Mouse (Mus musculus): ENCODE measurements around the gene Brf1. TPM values are rescaled to one million over a fixed set of nuclear protein-coding genes. Genes with fewer than 3 reads are reported as not detected.

Gene Brf1
- polyA plus RNA-seq, 1 experiment, result 11.5 TPM

- Histone ChIP-seq H3K4me1 (peaks cover 26% of the 10 kb centered on the region), H3K27me3 (replicated peaks) (no peaks in the 10 kb centered on the region), H3K4me3 (replicated peaks) (no peak overlapping the region), H3K36me3 (replicated peaks; ENCODE audit: low read length) (peaks cover 85% of the 10 kb centered on the region), H3K9me3 (no peaks in the 10 kb centered on the region)
- TF ChIP-seq FLI1 (IDR thresholded peaks at IDR 0.05; ENCODE audit: low read length) (no peak), GATA1 (IDR thresholded peaks at IDR 0.05; ENCODE audit: borderline replicate concordance, low read length) (no peak)
Observed at GRCm38 (mm10) chr12:112985346-112985745, 15.2 kb downstream of the Brf1 start.

GRCm38 (mm10) chr12:112982031-112982430, 18.5 kb downstream of the Brf1 start:
- Histone ChIP-seq H3K27me3 (replicated peaks) (no peaks in the 10 kb centered on the region), H3K4me1 (peaks cover 20% of the 10 kb centered on the region), H3K9me3 (no peaks in the 10 kb centered on the region), H3K4me3 (replicated peaks) (no peak overlapping the region), H3K36me3 (replicated peaks; ENCODE audit: low read length) (peaks cover 96% of the 10 kb centered on the region)
- no peak for TF ChIP-seq GATA1 (IDR thresholded peaks at IDR 0.05; ENCODE audit: borderline replicate concordance, low read length)
- no peak for TF ChIP-seq FLI1 (IDR thresholded peaks at IDR 0.05; ENCODE audit: low read length)

DNA sequence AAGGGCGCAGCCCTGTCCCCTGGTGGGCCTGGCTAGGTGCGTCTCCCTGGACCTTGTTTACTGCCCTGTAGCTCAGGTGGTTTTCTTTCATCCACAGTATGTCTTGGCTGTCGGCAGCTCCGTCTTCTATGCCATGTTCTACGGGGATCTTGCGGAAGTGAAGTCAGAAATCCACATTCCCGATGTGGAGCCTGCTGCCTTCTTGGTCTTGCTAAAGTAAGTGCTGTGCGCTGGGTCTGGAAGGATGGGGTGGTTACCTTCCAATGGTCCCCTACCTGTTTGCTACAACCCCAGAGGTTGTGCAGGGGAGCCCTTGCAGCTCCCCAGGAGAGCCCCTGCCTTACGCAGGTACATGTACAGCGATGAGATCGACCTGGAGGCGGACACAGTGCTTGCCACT, 23.3 kb downstream of the Brf1 start:
- no peaks in the 10 kb centered on the region for H3K27me3 ChIP-seq (replicated peaks)
- H3K36me3 ChIP-seq (replicated peaks; ENCODE audit: low read length), result peaks cover 84% of the 10 kb centered on the region
- peaks cover 30% of the 10 kb centered on the region for H3K4me1 ChIP-seq
- TF ChIP-seq FLI1 (IDR thresholded peaks at IDR 0.05; ENCODE audit: low read length) (no peak), GATA1 (IDR thresholded peaks at IDR 0.05; ENCODE audit: borderline replicate concordance, low read length) (no peak)
- no peaks in the 10 kb centered on the region for H3K9me3 ChIP-seq
- H3K4me3 ChIP-seq (replicated peaks), result peak overlapping the region; percentile 96

DNA sequence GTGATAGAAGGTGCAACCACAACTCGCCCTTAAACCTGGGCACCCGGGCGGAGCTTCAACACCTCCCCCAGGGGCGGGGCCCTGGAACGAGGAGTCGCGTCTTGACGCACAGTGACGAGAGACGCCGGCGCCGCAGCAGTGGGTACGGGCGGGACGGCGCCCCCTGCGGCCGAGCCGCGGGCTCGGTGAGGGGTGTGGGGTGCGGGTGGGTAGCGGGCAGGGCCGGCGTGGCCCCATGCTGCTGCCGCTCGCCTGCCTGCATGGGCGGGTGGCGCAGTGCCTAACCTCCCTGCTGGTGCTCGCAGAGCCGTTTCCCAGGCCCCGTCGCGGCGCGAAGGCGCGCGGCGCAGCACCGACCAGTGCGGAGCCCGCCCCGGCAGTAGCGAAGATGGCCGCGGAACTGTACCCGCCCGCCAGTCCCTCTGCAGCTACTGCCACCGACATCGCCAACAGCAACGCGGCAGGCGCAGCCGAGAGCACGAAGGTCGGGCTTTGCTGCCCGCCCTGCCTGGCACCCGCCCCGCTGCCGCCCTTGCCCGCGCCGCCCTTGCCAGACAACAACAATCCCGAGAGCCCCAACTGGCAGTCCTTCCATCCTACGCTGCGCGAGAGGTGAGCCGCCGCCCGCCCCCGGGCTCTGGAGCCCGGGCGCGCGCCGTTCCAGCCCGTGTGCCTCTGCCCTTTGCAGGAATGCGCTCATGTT, 24.0 kb downstream of the Brf1 start, which contains the start of gene Btbd6:
Btbd6 (plus strand) TSS at position 112 of the 703 bp plus-strand sequence.
- H3K4me1 ChIP-seq, result peaks cover 25% of the 10 kb centered on the region
- H3K4me3 ChIP-seq (replicated peaks), result peak within 1 kb of the TSS; percentile 96
- TF ChIP-seq GATA1 (IDR thresholded peaks at IDR 0.05; ENCODE audit: borderline replicate concordance, low read length) (no peak), FLI1 (IDR thresholded peaks at IDR 0.05; ENCODE audit: low read length) (no peak)
- H3K36me3 ChIP-seq (replicated peaks; ENCODE audit: low read length), result peaks cover 84% of the 10 kb centered on the region
- H3K9me3 ChIP-seq, result no peaks in the 10 kb centered on the region
- H3K27me3 ChIP-seq (replicated peaks), result no peaks in the 10 kb centered on the region

DNA sequence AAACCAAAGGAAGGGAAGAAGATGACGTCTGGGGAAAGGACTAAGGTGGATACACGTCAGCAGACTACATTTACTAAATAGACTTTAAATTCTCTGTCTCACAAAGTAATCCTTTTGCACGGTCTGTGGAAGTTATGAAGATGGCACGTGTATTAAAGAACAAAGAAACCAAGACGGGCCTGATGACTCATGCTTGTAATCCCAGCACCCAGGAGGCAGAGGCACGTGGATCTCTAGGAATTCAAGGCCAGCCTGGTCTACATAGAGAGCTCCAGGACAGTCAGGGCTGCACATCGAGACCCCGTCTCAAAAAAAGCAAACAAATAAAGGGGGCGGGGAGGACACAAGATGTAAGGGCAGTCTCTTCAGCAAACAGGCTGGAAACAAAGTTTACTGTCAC, 25.8 kb downstream of the Brf1 start:
- TF ChIP-seq GATA1 (IDR thresholded peaks at IDR 0.05; ENCODE audit: borderline replicate concordance, low read length), result no peak
- TF ChIP-seq FLI1 (IDR thresholded peaks at IDR 0.05; ENCODE audit: low read length), result no peak
- no peak overlapping the region for H3K4me3 ChIP-seq (replicated peaks)
- no peaks in the 10 kb centered on the region for H3K27me3 ChIP-seq (replicated peaks)
- H3K9me3 ChIP-seq, result no peaks in the 10 kb centered on the region
- peaks cover 82% of the 10 kb centered on the region for H3K36me3 ChIP-seq (replicated peaks; ENCODE audit: low read length)
- H3K4me1 ChIP-seq, result peaks cover 33% of the 10 kb centered on the region

DNA sequence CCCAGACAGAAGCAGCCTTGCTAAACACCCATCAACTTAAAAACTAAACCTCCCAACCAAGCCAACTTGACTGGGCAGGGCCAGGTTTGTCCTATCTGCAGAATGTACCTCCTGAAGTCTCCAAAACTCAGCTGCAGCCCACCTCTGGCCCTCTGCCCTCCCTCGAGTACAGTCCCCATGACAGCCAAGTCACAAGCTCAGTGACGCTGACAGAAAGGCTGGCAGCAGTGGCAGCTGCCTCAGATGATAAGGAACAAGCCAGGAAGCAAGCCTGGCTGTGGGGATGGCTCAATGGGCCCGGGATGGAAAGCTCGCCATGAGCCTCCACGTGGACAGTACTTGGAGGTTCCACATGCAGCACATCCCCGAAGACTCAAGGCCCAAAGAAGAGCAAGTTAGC, 30.9 kb downstream of the Brf1 start:
- Histone ChIP-seq H3K27me3 (replicated peaks) (no peaks in the 10 kb centered on the region), H3K4me3 (replicated peaks) (peak overlapping the region; percentile 24), H3K9me3 (no peaks in the 10 kb centered on the region), H3K4me1 (peaks cover 43% of the 10 kb centered on the region), H3K36me3 (replicated peaks; ENCODE audit: low read length) (peaks cover 98% of the 10 kb centered on the region)
- no peak for TF ChIP-seq GATA1 (IDR thresholded peaks at IDR 0.05; ENCODE audit: borderline replicate concordance, low read length)

GRCm38 (mm10) chr12:112968943-112969342, 31.6 kb downstream of the Brf1 start:
- H3K27me3 ChIP-seq (replicated peaks), result no peaks in the 10 kb centered on the region
- no peak for TF ChIP-seq GATA1 (IDR thresholded peaks at IDR 0.05; ENCODE audit: borderline replicate concordance, low read length)
- TF ChIP-seq FLI1 (IDR thresholded peaks at IDR 0.05; ENCODE audit: low read length), result no peak
- H3K9me3 ChIP-seq, result no peaks in the 10 kb centered on the region
- peak overlapping the region; percentile 10 for H3K4me3 ChIP-seq (replicated peaks)
- H3K4me1 ChIP-seq, result peaks cover 43% of the 10 kb centered on the region
- H3K36me3 ChIP-seq (replicated peaks; ENCODE audit: low read length), result peaks cover 98% of the 10 kb centered on the region

DNA sequence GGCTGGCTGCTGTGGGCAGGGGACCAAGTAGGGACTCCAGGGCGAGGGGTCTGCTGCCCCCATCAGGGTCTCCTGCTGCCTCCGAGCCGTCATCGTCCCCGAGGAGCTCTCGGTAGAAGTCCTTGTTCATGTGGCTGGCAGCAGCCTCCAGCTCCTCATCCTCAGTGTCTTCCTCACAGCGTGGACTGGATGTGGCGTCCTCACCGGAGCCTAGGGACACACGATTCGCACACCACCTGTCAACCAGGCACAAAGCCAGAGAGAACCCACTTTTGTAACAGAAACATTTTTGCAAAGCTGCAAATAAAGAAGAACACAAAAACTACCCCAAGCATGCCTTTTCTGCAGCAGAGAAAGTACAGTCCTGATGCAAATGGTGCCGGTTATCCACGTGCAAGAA, 34.7 kb downstream of the Brf1 start:
- peaks cover 49% of the 10 kb centered on the region for H3K4me1 ChIP-seq
- TF ChIP-seq GATA1 (IDR thresholded peaks at IDR 0.05; ENCODE audit: borderline replicate concordance, low read length) (no peak), FLI1 (IDR thresholded peaks at IDR 0.05; ENCODE audit: low read length) (no peak)
- H3K36me3 ChIP-seq (replicated peaks; ENCODE audit: low read length), result peaks cover 98% of the 10 kb centered on the region
- H3K4me3 ChIP-seq (replicated peaks), result no peak overlapping the region
- no peaks in the 10 kb centered on the region for H3K27me3 ChIP-seq (replicated peaks)
- no peaks in the 10 kb centered on the region for H3K9me3 ChIP-seq

DNA sequence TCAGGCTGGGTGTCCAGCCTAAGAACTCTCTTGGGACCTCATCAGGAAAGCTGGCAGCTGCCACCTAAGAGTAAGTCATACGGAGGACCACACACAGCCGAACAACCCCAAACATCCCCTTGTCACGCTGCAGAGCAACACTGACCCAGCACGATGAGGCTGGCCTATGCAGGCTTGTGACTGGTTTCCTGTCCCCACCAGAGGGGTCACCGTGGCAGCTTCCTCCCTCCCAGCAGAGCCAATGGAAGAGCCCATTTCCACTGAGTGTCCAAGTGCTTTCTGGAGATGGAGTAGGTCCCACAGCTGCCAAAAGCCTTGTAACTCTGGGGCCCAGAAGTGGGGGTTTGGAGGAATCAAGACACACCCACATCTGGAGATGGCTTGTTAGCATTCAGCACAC, 38.6 kb downstream of the Brf1 start:
- no peaks in the 10 kb centered on the region for H3K27me3 ChIP-seq (replicated peaks)
- TF ChIP-seq FLI1 (IDR thresholded peaks at IDR 0.05; ENCODE audit: low read length), result no peak
- no peak for TF ChIP-seq GATA1 (IDR thresholded peaks at IDR 0.05; ENCODE audit: borderline replicate concordance, low read length)
- no peak overlapping the region for H3K4me3 ChIP-seq (replicated peaks)
- H3K36me3 ChIP-seq (replicated peaks; ENCODE audit: low read length), result peaks cover 90% of the 10 kb centered on the region
- H3K4me1 ChIP-seq, result peaks cover 32% of the 10 kb centered on the region
- no peaks in the 10 kb centered on the region for H3K9me3 ChIP-seq

GRCm38 (mm10) chr12:112961428-112961827, 39.1 kb downstream of the Brf1 start:
- H3K4me1 ChIP-seq, result peaks cover 28% of the 10 kb centered on the region
- H3K4me3 ChIP-seq (replicated peaks), result no peak overlapping the region
- H3K9me3 ChIP-seq, result no peaks in the 10 kb centered on the region
- TF ChIP-seq GATA1 (IDR thresholded peaks at IDR 0.05; ENCODE audit: borderline replicate concordance, low read length), result no peak
- no peak for TF ChIP-seq FLI1 (IDR thresholded peaks at IDR 0.05; ENCODE audit: low read length)
- peaks cover 90% of the 10 kb centered on the region for H3K36me3 ChIP-seq (replicated peaks; ENCODE audit: low read length)
- no peaks in the 10 kb centered on the region for H3K27me3 ChIP-seq (replicated peaks)
